Mouse (Mus musculus): Measurements from ENCODE around the gene Kbtbd13.

The Kbtbd13 gene

GRCm38 (mm10) chr9:65391613-65391964 lies at the start of gene Kbtbd13:
Gene Kbtbd13, minus strand, starts transcription at chr9:65391652.
- no peak for DNase-seq

DNA sequence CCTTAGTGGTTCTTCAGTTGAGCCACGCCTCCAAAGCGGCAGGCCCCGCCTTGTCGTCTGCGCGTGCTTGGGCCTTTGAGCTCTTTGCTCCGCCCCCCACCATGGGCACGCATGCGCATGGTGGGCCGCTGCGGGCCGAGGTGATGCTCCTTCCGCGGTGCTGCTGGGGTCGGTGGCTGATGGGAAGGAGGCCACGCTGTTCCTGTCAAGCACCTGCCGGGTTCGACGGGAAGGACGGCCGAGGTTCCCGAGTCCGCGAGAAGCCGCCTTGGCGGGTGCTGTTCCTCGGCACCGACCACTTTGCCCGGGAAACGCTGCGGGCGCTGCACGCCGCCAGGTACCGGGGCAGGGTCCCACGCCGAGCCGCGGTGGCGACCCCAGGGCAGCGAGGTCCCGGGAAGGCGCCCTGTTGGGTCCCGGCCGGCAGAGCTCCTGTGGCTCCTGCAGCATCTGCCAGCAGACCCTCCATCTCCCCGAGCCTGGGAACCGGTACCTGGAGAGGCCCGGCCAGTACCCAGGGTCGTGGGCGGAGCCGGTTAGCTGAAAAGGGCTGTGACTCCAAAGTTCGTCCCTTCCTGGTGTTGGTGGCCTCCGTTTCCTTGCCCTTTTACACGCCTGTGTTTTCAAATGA lies 44.3 kb upstream of the Kbtbd13 start, which contains the start of gene Mtfmt:
Gene Mtfmt, plus strand, starts transcription at position 112 of the 631 bp plus-strand sequence.
- DNase-seq, result peak; percentile 95 to 96

GRCm38 (mm10) chr9:65435211-65435610 lies 43.8 kb upstream of the Kbtbd13 start:
- no peak for DNase-seq

GRCm38 (mm10) chr9:65434140-65434539 lies 42.7 kb upstream of the Kbtbd13 start:
- DNase-seq, result peak; percentile 58 to 70

- DNase-seq, result peak; percentile 71 to 90
These were observed 40.8 kb upstream of the Kbtbd13 start for GRCm38 (mm10) chr9:65432236-65432635.

- DNase-seq, result no peak
These were observed 39.5 kb upstream of the Kbtbd13 start for GRCm38 (mm10) chr9:65430921-65431320.

DNA sequence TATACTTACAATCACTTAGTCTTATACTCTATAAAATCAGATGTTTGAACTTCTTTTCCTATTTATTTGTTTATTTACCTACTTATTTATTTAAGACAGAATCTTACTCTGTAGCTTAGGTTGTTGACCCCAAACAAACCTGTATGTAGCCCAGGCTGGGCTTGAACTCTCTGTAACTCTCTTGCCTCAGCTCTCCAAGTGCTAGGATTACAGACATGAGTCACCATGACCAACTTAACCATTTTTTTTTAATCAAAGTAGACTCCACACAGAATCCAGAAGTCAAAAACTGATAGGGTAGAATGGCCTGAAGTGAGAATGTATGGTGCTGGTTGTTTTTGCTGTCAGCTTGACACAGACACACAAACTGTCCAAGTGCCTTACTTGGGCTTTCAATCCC lies 38.9 kb upstream of the Kbtbd13 start:
- DNase-seq, result no peak

DNA sequence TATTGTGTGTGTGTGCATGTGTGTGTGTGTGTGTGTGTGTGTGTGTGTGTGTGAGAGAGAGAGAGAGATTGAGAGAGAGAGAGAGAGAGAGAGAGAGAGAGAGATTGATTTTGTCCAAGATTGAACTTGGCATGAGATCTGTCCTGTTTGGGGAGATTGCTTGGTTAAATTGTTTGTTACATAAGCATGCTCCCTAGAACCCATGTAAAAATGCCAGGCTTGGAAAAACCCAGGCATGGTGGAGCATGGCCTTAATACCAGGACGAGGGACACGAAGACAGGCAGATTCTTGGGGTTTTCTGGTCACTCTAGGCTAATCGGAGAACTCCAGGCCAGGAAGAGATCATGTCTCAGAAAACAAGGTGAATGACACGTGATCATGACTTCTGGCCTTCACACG lies 36.6 kb upstream of the Kbtbd13 start:
- DNase-seq, result no peak

- DNase-seq, result no peak
These were observed 36.1 kb upstream of the Kbtbd13 start for GRCm38 (mm10) chr9:65427511-65427910.

GRCm38 (mm10) chr9:65424393-65424792 lies 32.9 kb upstream of the Kbtbd13 start:
- no peak for DNase-seq

GRCm38 (mm10) chr9:65422760-65423501 lies 31.5 kb upstream of the Kbtbd13 start, which contains the start of gene Slc51b:
Gene Slc51b, minus strand, starts transcription at chr9:65422955.
- DNase-seq, result no peak

DNA sequence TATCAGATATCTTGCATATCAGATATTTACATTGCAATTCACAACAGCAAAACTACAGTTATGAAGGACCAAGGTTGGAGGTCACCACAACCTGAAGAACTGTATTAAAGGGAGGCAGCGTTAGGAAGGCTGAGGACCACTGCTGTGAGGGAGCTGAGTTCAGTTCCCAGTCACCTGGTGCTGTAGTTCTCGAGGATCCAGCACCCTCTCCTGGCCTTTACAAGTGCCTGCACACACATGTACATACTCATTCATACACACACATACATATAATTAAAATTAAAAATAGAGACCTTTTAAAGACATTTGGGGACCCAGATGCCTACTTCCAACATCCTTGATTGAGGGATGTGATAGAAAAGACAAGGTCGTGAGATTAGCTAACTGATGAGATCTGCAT lies 28.2 kb upstream of the Kbtbd13 start:
- DNase-seq, result no peak

GRCm38 (mm10) chr9:65417738-65418137 lies 26.3 kb upstream of the Kbtbd13 start:
- no peak for DNase-seq

GRCm38 (mm10) chr9:65411326-65411725 lies 19.9 kb upstream of the Kbtbd13 start:
- no peak for DNase-seq

DNA sequence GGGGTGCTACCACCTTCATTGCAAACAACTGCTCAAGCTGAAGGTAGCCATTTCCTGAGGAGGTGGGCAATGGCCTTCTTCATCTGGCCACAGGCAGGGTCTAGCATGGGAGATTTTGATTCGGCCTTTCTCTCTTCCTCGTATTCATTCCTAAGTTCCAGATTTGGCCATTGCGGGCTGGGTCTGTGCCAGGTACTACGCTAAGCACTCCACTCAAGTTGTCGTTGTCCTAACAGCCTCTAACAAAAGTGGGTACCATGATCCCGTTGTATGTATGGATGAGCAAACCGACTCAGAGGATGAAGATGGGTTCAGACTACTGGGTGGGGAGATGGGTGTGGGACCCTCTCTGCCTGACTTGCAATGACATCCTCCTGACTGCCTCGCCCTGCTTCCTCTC lies 18.9 kb upstream of the Kbtbd13 start:
- peak in 1 of 2 experiments; percentile 39 for DNase-seq

DNA sequence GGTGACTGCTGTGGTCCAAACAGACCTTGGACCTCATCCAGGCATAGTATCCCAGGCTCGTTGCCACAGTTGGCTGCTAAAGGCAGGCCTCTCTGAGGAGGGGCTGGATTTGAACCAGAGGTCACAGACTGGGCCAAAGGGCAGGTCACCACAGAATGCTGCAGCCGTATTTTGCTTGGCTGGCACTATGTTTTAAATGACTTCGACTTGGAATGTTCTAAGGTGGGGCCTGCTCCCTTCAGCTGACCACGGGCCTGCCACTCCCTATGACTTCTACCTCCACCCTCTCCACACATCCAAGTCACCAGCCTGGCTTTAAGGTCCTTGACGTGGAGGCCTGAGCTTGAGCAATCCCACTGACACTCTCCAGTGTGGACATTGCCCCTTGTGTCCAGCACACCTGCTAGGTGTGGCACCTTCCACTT lies 17.4 kb upstream of the Kbtbd13 start:
- DNase-seq, result peak; percentile 57 to 81

- peak in 1 of 2 experiments; percentile 13 for DNase-seq
These were observed 16.4 kb upstream of the Kbtbd13 start for GRCm38 (mm10) chr9:65407861-65408260.

- peak in 1 of 2 experiments; percentile 11 for DNase-seq
These were observed 15.9 kb upstream of the Kbtbd13 start for GRCm38 (mm10) chr9:65407327-65407726.

DNA sequence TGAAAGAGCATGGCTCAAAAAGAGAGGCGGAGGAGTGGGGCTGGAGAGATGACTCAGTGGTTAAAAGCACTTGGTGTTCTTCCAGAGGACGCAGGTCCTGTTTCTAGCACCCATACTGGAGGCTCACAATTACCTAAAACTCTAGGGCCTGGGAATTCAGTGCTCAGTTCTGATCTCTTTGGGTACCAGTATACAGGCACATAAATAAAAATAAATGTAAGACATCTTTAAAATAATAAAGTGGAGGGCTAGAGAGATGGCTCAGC lies 13.7 kb upstream of the Kbtbd13 start:
- peak in 1 of 2 experiments; percentile 17 for DNase-seq

DNA sequence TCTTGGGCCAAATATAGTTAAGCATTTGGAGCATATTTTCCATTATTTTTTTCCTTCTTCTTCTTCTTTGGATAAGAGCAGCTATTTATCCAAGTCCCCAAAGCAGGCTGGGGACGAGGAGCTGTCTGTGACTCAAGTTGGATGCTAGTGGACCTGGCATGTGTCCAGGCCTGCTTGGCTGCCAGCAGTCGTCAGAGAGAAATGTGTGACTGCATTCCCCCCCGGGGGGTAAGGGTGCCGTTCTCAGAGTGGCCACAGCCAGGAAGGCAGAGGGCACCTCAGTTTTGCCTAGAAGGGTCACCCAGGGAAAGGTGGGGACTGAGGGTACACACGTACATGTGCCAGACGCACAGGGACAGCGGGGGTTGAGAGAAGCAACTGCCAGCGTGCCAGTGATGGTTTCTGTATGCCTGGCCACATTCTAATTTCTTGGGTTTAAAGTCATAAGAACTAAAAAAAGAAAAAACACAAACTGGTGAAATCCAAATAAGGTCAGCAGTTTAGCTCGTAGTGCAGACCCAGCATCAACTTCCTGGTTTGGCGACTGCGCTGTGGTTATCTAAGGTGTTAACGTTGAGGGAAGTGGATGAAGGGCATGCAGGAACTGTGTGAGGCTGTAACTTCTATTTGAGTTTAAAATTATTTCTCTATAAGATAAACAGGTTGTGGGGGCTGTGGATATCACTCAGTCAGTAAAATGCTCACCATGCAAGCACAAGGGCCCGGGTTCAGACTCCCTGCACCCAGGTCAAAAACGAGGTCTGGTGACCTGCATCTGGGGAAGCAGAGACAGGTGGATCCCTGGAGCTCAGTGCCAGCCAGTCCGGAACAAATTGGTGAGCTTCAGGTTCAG lies 13.1 kb upstream of the Kbtbd13 start:
- DNase-seq, result peak; percentile 89 to 95

DNA sequence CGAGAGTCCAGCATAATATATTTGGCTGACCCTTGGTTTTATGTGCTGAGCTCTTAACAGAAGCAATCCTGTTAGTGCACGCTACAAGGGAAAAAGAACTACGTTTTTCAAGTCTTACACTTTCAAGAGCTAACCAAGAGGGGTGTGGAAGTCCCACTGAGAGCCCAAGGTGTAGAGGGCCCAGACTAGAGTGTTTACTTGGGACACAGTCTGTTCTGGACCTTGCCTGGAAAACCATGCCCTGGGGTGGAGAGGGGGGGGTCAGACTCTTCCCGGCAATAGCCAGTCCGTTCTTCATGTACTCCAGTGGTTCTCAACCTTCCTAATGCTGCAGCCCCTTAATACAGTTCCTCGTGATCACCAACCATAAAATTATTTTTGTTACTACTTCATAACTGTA lies 8.5 kb upstream of the Kbtbd13 start:
- DNase-seq, result peak in 1 of 2 experiments; percentile 66

- DNase-seq, result peak; percentile 83 to 90
These were observed 6.8 kb upstream of the Kbtbd13 start, which contains the start of gene Rasl12 for GRCm38 (mm10) chr9:65398279-65398678. Gene Rasl12, plus strand, starts transcription at chr9:65398506.

DNA sequence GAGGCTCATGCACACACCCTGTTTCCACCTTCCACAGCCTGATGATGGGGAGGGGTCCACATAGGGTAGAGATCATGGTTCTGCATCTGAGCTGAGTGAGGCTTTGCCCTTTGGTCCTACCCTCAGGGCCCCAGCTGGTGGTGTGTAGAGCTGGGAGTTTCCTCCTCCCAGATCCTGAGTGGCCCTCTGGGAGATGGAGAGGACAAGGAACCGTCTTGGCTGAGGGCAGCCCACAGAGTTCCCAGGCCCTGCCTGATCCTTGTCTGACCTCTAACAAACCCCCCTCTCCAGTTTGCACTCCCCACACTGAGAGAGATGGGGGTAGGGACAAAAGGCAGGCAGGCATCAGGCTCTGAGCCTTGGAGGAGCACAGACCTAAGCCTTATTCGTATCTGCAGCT lies 2.9 kb upstream of the Kbtbd13 start:
- DNase-seq, result peak in 1 of 2 experiments; percentile 61
